Mouse (Mus musculus) midbrain, embryonic 10.5 days (tissue): ENCODE results near the gene Rhof. TPM values are rescaled to one million over a fixed set of nuclear protein-coding genes. Genes with fewer than 3 reads are reported as not detected.
A peak's percentile ranks its signal among the peaks of the same experiment; 100 is the strongest.

ENCODE experiments used
- DNase-seq: peaks from one replicate; pipeline ENCODE4 v3.0.0-alpha.2; 2017; ENCODE audit warnings: low spot score
- H3K27ac ChIP-seq: fragments of 300-500 bp; sonication (generic); replicated peaks from 2 replicates; pipeline ENCODE4 v1.5.1; 2016; ENCODE audit warnings: mild to moderate bottlenecking
- H3K27me3 ChIP-seq: fragments of 300-500 bp; sonication (generic); 2 replicates; pipeline ENCODE4 v1.6.1; 2016; ENCODE audit warnings: low read depth, mild to moderate bottlenecking; ENCODE audit not compliant: poor library complexity, severe bottlenecking
- H3K36me3 ChIP-seq: fragments of 300-500 bp; sonication (generic); 2 replicates; pipeline ENCODE4 v1.6.1; 2016; ENCODE audit warnings: mild to moderate bottlenecking, moderate library complexity
- H3K4me1 ChIP-seq: fragments of 300-500 bp; sonication (generic); 2 replicates; pipeline ENCODE4 v1.6.1; 2016
- H3K4me3 ChIP-seq: fragments of 300-500 bp; sonication (generic); 2 replicates; pipeline ENCODE4 v1.5.1; 2016; ENCODE audit warnings: mild to moderate bottlenecking, moderate library complexity
- H3K9me3 ChIP-seq: fragments of 300-500 bp; sonication (generic); replicated peaks from 2 replicates; pipeline ENCODE4 v1.6.1; 2016; ENCODE audit warnings: mild to moderate bottlenecking
- WGBS: fragments of 180-500 bp; shearing (Covaris S2); methylation state at CpG from one replicate; pipeline ENCODE4 v1.1.7; 2016; 5-methylcytosine and 5-hydroxymethylcytosine counted together
- polyA plus RNA-seq: library from polyadenylated mRNA; unstranded; fragments of >200 nt; fragmentation: Nextera tagmentation; extraction: Ambion mirVana; gene quantifications from 2 replicates; pipeline ENCODE4 v1.2.1, GENCODE M21; 2016

Rhof gene
- polyA plus RNA-seq, 1 experiment from 2014 or later: 1.4 TPM

- Histone ChIP-seq H3K4me3 (peak overlapping the region; percentile 99), H3K27ac (peak overlapping the region; percentile 100), H3K27me3 (no peaks in the 10 kb centered on the region), H3K9me3 (no peaks in the 10 kb centered on the region), H3K36me3 (peaks cover 58% of the 10 kb centered on the region), H3K4me1 (peaks cover 73% of the 10 kb centered on the region)
- WGBS: 47% methylated on average over 20 of the region's 20 CpGs
- DNase-seq: no peak
These were observed 12.5 kb upstream of the Rhof start for GRCm38 (mm10) chr5:123144746-123145590.

GRCm38 (mm10) chr5:123143971-123144745 is 11.7 kb upstream of the Rhof start:
- Histone ChIP-seq H3K36me3 (peaks cover 50% of the 10 kb centered on the region), H3K27me3 (no peaks in the 10 kb centered on the region), H3K4me3 (peak overlapping the region; percentile 99), H3K9me3 (no peaks in the 10 kb centered on the region), H3K27ac (peak overlapping the region; percentile 100), H3K4me1 (peaks cover 68% of the 10 kb centered on the region)
- 11% methylated on average over 17 of the region's 17 CpGs for WGBS
- no peak for DNase-seq

GRCm38 (mm10) chr5:123143251-123143970 is 10.9 kb upstream of the Rhof start:
- Histone ChIP-seq H3K27ac (peak overlapping the region; percentile 100), H3K9me3 (no peaks in the 10 kb centered on the region), H3K36me3 (peaks cover 43% of the 10 kb centered on the region), H3K27me3 (no peaks in the 10 kb centered on the region), H3K4me1 (peaks cover 64% of the 10 kb centered on the region), H3K4me3 (peak overlapping the region; percentile 99)
- DNase-seq: peak; percentile 55
- WGBS: 2% methylated on average over 24 of the region's 24 CpGs

GRCm38 (mm10) chr5:123142161-123143157 is 10.0 kb upstream of the Rhof start, which contains the start of gene Setd1b:
Setd1b (plus strand) TSS chr5:123142193.
- Histone ChIP-seq H3K9me3 (no peaks in the 10 kb centered on the region), H3K4me1 (peaks cover 64% of the 10 kb centered on the region), H3K4me3 (peak within 1 kb of the TSS; percentile 99), H3K36me3 (peaks cover 36% of the 10 kb centered on the region), H3K27ac (peak within 1 kb of the TSS; percentile 100), H3K27me3 (no peaks in the 10 kb centered on the region)
- under 1% methylated on average over 80 of the region's 103 CpGs for WGBS
- peak; percentile 77 for DNase-seq

GRCm38 (mm10) chr5:123141555-123142160 is 9.2 kb upstream of the Rhof start:
- peak; percentile 72 for DNase-seq
- Histone ChIP-seq H3K36me3 (peaks cover 35% of the 10 kb centered on the region), H3K9me3 (no peaks in the 10 kb centered on the region), H3K4me1 (peaks cover 70% of the 10 kb centered on the region), H3K4me3 (peak overlapping the region; percentile 99), H3K27me3 (no peaks in the 10 kb centered on the region), H3K27ac (peak overlapping the region; percentile 100)
- 1% methylated on average over 35 of the region's 38 CpGs for WGBS

- no peaks in the 10 kb centered on the region for H3K9me3 ChIP-seq
- peak overlapping the region; percentile 99 for H3K4me3 ChIP-seq
- no peaks in the 10 kb centered on the region for H3K27me3 ChIP-seq
- DNase-seq: peak; percentile 92
- WGBS: under 1% methylated on average over 31 of the region's 31 CpGs
- peaks cover 70% of the 10 kb centered on the region for H3K4me1 ChIP-seq
- H3K36me3 ChIP-seq: peaks cover 32% of the 10 kb centered on the region
- peak overlapping the region; percentile 100 for H3K27ac ChIP-seq
These were observed 8.4 kb upstream of the Rhof start for GRCm38 (mm10) chr5:123140694-123141554.

GRCm38 (mm10) chr5:123139722-123140627 is 7.5 kb upstream of the Rhof start:
- H3K9me3 ChIP-seq: no peaks in the 10 kb centered on the region
- H3K4me3 ChIP-seq: peak overlapping the region; percentile 99
- WGBS: under 1% methylated on average over 28 of the region's 28 CpGs
- H3K27me3 ChIP-seq: no peaks in the 10 kb centered on the region
- peak overlapping the region; percentile 100 for H3K27ac ChIP-seq
- DNase-seq: peak; percentile 47
- H3K4me1 ChIP-seq: peaks cover 70% of the 10 kb centered on the region
- peaks cover 32% of the 10 kb centered on the region for H3K36me3 ChIP-seq

GRCm38 (mm10) chr5:123138953-123139721 is 6.6 kb upstream of the Rhof start:
- Histone ChIP-seq H3K4me3 (peak overlapping the region; percentile 99), H3K36me3 (peaks cover 33% of the 10 kb centered on the region), H3K27me3 (no peaks in the 10 kb centered on the region), H3K27ac (peak overlapping the region; percentile 100), H3K4me1 (peaks cover 70% of the 10 kb centered on the region), H3K9me3 (no peaks in the 10 kb centered on the region)
- under 1% methylated on average over 39 of the region's 39 CpGs for WGBS
- peak; percentile 83 for DNase-seq

GRCm38 (mm10) chr5:123138230-123138911 is 5.9 kb upstream of the Rhof start:
- peaks cover 39% of the 10 kb centered on the region for H3K36me3 ChIP-seq
- H3K27ac ChIP-seq: peak overlapping the region; percentile 100
- H3K27me3 ChIP-seq: no peaks in the 10 kb centered on the region
- H3K9me3 ChIP-seq: no peaks in the 10 kb centered on the region
- peak overlapping the region; percentile 99 for H3K4me3 ChIP-seq
- H3K4me1 ChIP-seq: peaks cover 70% of the 10 kb centered on the region
- under 1% methylated on average over 38 of the region's 40 CpGs for WGBS
- peak; percentile 94 for DNase-seq
